Mouse (Mus musculus): Measurements from ENCODE around the gene Gm49027. TPM values are rescaled to one million over a fixed set of nuclear protein-coding genes. Genes with fewer than 3 reads are reported as not detected.
A peak's percentile ranks its signal among the peaks of the same experiment; 100 is the strongest.

Gene Gm49027
- polyA plus RNA-seq (2012; fragmentation: generic; extraction: Trizol): not detected
- long read RNA-seq, experiment 1, partial matches to known transcripts: 3 of 4 reads
- long read RNA-seq, experiment 1, other reads (novel, unspliced or antisense): 1 of 4 reads
- long read RNA-seq, experiment 2, partial matches to known transcripts: 14 of 14 reads
- long read RNA-seq, experiment 2, other reads (novel, unspliced or antisense): 0 of 14 reads

- TF ChIP-seq USF1 (IDR thresholded peaks at IDR 0.05; ENCODE audit: low read depth) (no peak), FOSL1 (IDR thresholded peaks at IDR 0.05; ENCODE audit: insufficient read depth, low read length, poor library complexity, severe bottlenecking) (no peak), MAX (IDR thresholded peaks at IDR 0.05) (no peak), MYOD1 (IDR thresholded peaks at IDR 0.05; ENCODE audit: control insufficient read depth, insufficient read length, low read depth) (no peak), MYOG (IDR thresholded peaks at IDR 0.05; ENCODE audit: control insufficient read depth, extremely low read depth, insufficient read length) (no peak), CEBPB (IDR thresholded peaks at IDR 0.05; ENCODE audit: low read depth) (no peak), CTCF (IDR thresholded peaks at IDR 0.05; ENCODE audit: control insufficient read depth, insufficient read depth, insufficient read length) (no peak)
- no peaks in the 10 kb centered on the region for H3K27me3 ChIP-seq (ENCODE audit: control insufficient read depth, insufficient read depth, insufficient read length)
- H3K79me2 ChIP-seq (ENCODE audit: control insufficient read depth, insufficient read depth): peaks cover 15% of the 10 kb centered on the region
- no peak within 1 kb of the TSS for H3ac ChIP-seq (ENCODE audit: control insufficient read depth, insufficient read length, low read depth)
- peaks cover 4% of the 10 kb centered on the region for H3K36me3 ChIP-seq (ENCODE audit: control insufficient read depth, insufficient read depth)
- peaks cover 5% of the 10 kb centered on the region for H3K79me3 ChIP-seq (ENCODE audit: low read depth)
- H3K4me3 ChIP-seq (ENCODE audit: insufficient read depth, poor library complexity, severe bottlenecking): peak within 1 kb of the TSS; percentile 78
Measured at GRCm38 (mm10) chr5:123525281-123525680, at the start of gene Gm49027. Gm49027 (minus strand) TSS chr5:123525488.

- no peak for TF ChIP-seq USF1 (IDR thresholded peaks at IDR 0.05; ENCODE audit: low read depth)
- TF ChIP-seq MYOG (IDR thresholded peaks at IDR 0.05; ENCODE audit: control insufficient read depth, extremely low read depth, insufficient read length): no peak
- no peak for TF ChIP-seq FOSL1 (IDR thresholded peaks at IDR 0.05; ENCODE audit: insufficient read depth, low read length, poor library complexity, severe bottlenecking)
- no peak for TF ChIP-seq MYOD1 (IDR thresholded peaks at IDR 0.05; ENCODE audit: control insufficient read depth, insufficient read length, low read depth)
- no peak for TF ChIP-seq CTCF (IDR thresholded peaks at IDR 0.05; ENCODE audit: control insufficient read depth, insufficient read depth, insufficient read length)
- no peak for TF ChIP-seq MAX (IDR thresholded peaks at IDR 0.05)
- no peak for TF ChIP-seq CEBPB (IDR thresholded peaks at IDR 0.05; ENCODE audit: low read depth)
- no peak overlapping the region for H3ac ChIP-seq (ENCODE audit: control insufficient read depth, insufficient read length, low read depth)
- H3K79me3 ChIP-seq (ENCODE audit: low read depth): peaks cover 5% of the 10 kb centered on the region
- H3K4me3 ChIP-seq (ENCODE audit: insufficient read depth, poor library complexity, severe bottlenecking): no peak overlapping the region
- H3K27me3 ChIP-seq (ENCODE audit: control insufficient read depth, insufficient read depth, insufficient read length): no peaks in the 10 kb centered on the region
- peaks cover 12% of the 10 kb centered on the region for H3K79me2 ChIP-seq (ENCODE audit: control insufficient read depth, insufficient read depth)
- H3K36me3 ChIP-seq (ENCODE audit: control insufficient read depth, insufficient read depth): no peaks in the 10 kb centered on the region
Measured at GRCm38 (mm10) chr5:123573362-123573761, 48.1 kb upstream of the Gm49027 start.

GRCm38 (mm10) chr5:123572357-123573186 lies 47.3 kb upstream of the Gm49027 start, which contains the start of gene Vps33a:
Vps33a (minus strand) TSS chr5:123573038.
- Histone ChIP-seq H3K27me3 (ENCODE audit: control insufficient read depth, insufficient read depth, insufficient read length) (no peaks in the 10 kb centered on the region), H3K79me3 (ENCODE audit: low read depth) (peaks cover 5% of the 10 kb centered on the region), H3K36me3 (ENCODE audit: control insufficient read depth, insufficient read depth) (peaks cover 3% of the 10 kb centered on the region), H3K4me3 (ENCODE audit: insufficient read depth, poor library complexity, severe bottlenecking) (peak within 1 kb of the TSS; percentile 87), H3K79me2 (ENCODE audit: control insufficient read depth, insufficient read depth) (peaks cover 12% of the 10 kb centered on the region), H3ac (ENCODE audit: control insufficient read depth, insufficient read length, low read depth) (peak within 1 kb of the TSS; percentile 73)
- TF ChIP-seq CTCF (IDR thresholded peaks at IDR 0.05; ENCODE audit: control insufficient read depth, insufficient read depth, insufficient read length) (no peak), USF1 (IDR thresholded peaks at IDR 0.05; ENCODE audit: low read depth) (peak; percentile 100), MYOD1 (IDR thresholded peaks at IDR 0.05; ENCODE audit: control insufficient read depth, insufficient read length, low read depth) (no peak), MAX (IDR thresholded peaks at IDR 0.05) (peak; percentile 44), FOSL1 (IDR thresholded peaks at IDR 0.05; ENCODE audit: insufficient read depth, low read length, poor library complexity, severe bottlenecking) (no peak)

- H3K79me2 ChIP-seq (ENCODE audit: control insufficient read depth, insufficient read depth): no peaks in the 10 kb centered on the region
- peaks cover 51% of the 10 kb centered on the region for H3K36me3 ChIP-seq (ENCODE audit: control insufficient read depth, insufficient read depth)
- H3K79me3 ChIP-seq (ENCODE audit: low read depth): no peaks in the 10 kb centered on the region
- no peak for TF ChIP-seq USF1 (IDR thresholded peaks at IDR 0.05; ENCODE audit: low read depth)
- TF ChIP-seq FOSL1 (IDR thresholded peaks at IDR 0.05; ENCODE audit: insufficient read depth, low read length, poor library complexity, severe bottlenecking): no peak
- TF ChIP-seq MYOG (IDR thresholded peaks at IDR 0.05; ENCODE audit: control insufficient read depth, extremely low read depth, insufficient read length): no peak
- TF ChIP-seq CTCF (IDR thresholded peaks at IDR 0.05; ENCODE audit: control insufficient read depth, insufficient read depth, insufficient read length): no peak
- TF ChIP-seq CEBPB (IDR thresholded peaks at IDR 0.05; ENCODE audit: low read depth): no peak
- TF ChIP-seq MAX (IDR thresholded peaks at IDR 0.05): no peak
- no peak for TF ChIP-seq MYOD1 (IDR thresholded peaks at IDR 0.05; ENCODE audit: control insufficient read depth, insufficient read length, low read depth)
- H3ac ChIP-seq (ENCODE audit: control insufficient read depth, insufficient read length, low read depth): no peak overlapping the region
- H3K27me3 ChIP-seq (ENCODE audit: control insufficient read depth, insufficient read depth, insufficient read length): no peaks in the 10 kb centered on the region
- H3K4me3 ChIP-seq (ENCODE audit: insufficient read depth, poor library complexity, severe bottlenecking): no peak overlapping the region
Measured at GRCm38 (mm10) chr5:123561128-123561527, 35.8 kb upstream of the Gm49027 start.

GRCm38 (mm10) chr5:123559588-123559987 lies 34.3 kb upstream of the Gm49027 start:
- no peaks in the 10 kb centered on the region for H3K27me3 ChIP-seq (ENCODE audit: control insufficient read depth, insufficient read depth, insufficient read length)
- peaks cover 48% of the 10 kb centered on the region for H3K36me3 ChIP-seq (ENCODE audit: control insufficient read depth, insufficient read depth)
- H3K79me2 ChIP-seq (ENCODE audit: control insufficient read depth, insufficient read depth): no peaks in the 10 kb centered on the region
- no peak for TF ChIP-seq MYOG (IDR thresholded peaks at IDR 0.05; ENCODE audit: control insufficient read depth, extremely low read depth, insufficient read length)
- TF ChIP-seq MAX (IDR thresholded peaks at IDR 0.05): no peak
- no peak for TF ChIP-seq FOSL1 (IDR thresholded peaks at IDR 0.05; ENCODE audit: insufficient read depth, low read length, poor library complexity, severe bottlenecking)
- no peaks in the 10 kb centered on the region for H3K79me3 ChIP-seq (ENCODE audit: low read depth)
- H3K4me3 ChIP-seq (ENCODE audit: insufficient read depth, poor library complexity, severe bottlenecking): no peak overlapping the region
- H3ac ChIP-seq (ENCODE audit: control insufficient read depth, insufficient read length, low read depth): no peak overlapping the region

Data from C2C12 (cell line).